ENCODE assay signal across 11 mouse cellular contexts in the genomic region with DNA sequence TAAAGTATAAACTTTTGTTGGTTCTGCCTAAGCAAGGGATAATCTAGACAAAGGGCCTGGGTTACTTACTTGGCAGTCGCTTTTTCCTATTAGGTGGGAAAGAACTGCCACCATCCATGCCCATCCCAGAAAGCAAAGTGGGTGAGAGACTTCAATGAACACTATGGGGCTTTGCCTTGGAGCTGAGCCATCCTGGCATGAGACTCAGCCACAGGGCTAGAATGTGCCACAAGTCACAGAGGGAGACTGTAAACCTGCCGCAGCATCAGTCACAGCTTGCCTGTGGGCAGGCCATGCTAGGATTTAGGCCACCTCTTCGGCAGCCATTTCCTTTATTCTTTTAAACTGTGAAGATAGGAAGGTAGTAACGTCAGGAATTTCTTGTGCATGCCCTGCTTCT.
DNase-seq lines count a peak whose midpoint lies in the region; ATAC-seq lines count a peak whose summit lies in the region.
"Had no signal": no experiment of that assay in that cellular context is flagged by ENCODE, and none has a peak within 500 bp of the region (broad histone marks: within the 10 kb centered on the region; RNA-seq: fewer than 3 reads in every experiment).

No protein-coding gene starts in this region.

- DNase-seq in forebrain, embryonic 11.5 days (ENCODE audit: low spot score), result no peak
- no peak for DNase-seq in lung, postnatal 14 days
- peak; percentile 37 for DNase-seq in midbrain, embryonic 14.5 days
- no peak for DNase-seq in ovary, postnatal 36 days (ENCODE audit: low spot score)
- DNase-seq: cerebellum, adult 9-10 months had no signal

- no peaks in the 10 kb centered on the region for H3K27me3 ChIP-seq in forebrain, embryonic 12.5 days
- no peaks in the 10 kb centered on the region for H3K27me3 ChIP-seq in forebrain, embryonic 11.5 days (ENCODE audit: control insufficient read depth, insufficient read depth, low read length)
- H3K27me3 ChIP-seq in lung, embryonic 15.5 days, result no peaks in the 10 kb centered on the region
- no peaks in the 10 kb centered on the region for H3K27me3 ChIP-seq in forebrain, embryonic 13.5 days
- H3K27me3 ChIP-seq in midbrain, embryonic 14.5 days (ENCODE audit: control insufficient read depth, insufficient read depth, low read length), result no peaks in the 10 kb centered on the region
- H3K27me3 ChIP-seq: limb, embryonic 15.5 days; neural tube, embryonic 15.5 days had no signal

- no peak overlapping the region for H3K4me3 ChIP-seq in forebrain, embryonic 12.5 days (replicated peaks)
- no peak overlapping the region for H3K4me3 ChIP-seq in forebrain, embryonic 11.5 days (ENCODE audit: low read depth, low read length)
- no peak overlapping the region for H3K4me3 ChIP-seq in lung, embryonic 15.5 days
- H3K4me3 ChIP-seq in forebrain, embryonic 13.5 days, result no peak overlapping the region
- H3K4me3 ChIP-seq in midbrain, embryonic 14.5 days (replicated peaks; ENCODE audit: low read depth, low read length), result no peak overlapping the region
- H3K4me3 ChIP-seq: limb, embryonic 15.5 days; neural tube, embryonic 15.5 days had no signal

- H3K27ac ChIP-seq in forebrain, embryonic 12.5 days, result peak overlapping the region; percentile 93; the same call in 1 of the 2 replicates
- no peak overlapping the region for H3K27ac ChIP-seq in forebrain, embryonic 11.5 days (ENCODE audit: low read depth, low read length)
- peak overlapping the region; percentile 80 for H3K27ac ChIP-seq in lung, embryonic 15.5 days
- peak overlapping the region; percentile 91 for H3K27ac ChIP-seq in forebrain, embryonic 13.5 days
- peak overlapping the region; percentile 75; the same call in 1 of the 2 replicates for H3K27ac ChIP-seq in midbrain, embryonic 14.5 days (replicated peaks; ENCODE audit: low read depth, low read length)
- H3K27ac ChIP-seq: limb, embryonic 15.5 days; neural tube, embryonic 15.5 days had no signal

- H3K9me3 ChIP-seq in forebrain, embryonic 12.5 days, result no peaks in the 10 kb centered on the region
- H3K9me3 ChIP-seq in forebrain, embryonic 11.5 days (ENCODE audit: control insufficient read depth, low read length), result no peaks in the 10 kb centered on the region
- H3K9me3 ChIP-seq in lung, embryonic 15.5 days, result no peaks in the 10 kb centered on the region
- no peaks in the 10 kb centered on the region for H3K9me3 ChIP-seq in forebrain, embryonic 13.5 days (replicated peaks)
- H3K9me3 ChIP-seq in midbrain, embryonic 14.5 days (ENCODE audit: control insufficient read depth, low read length), result no peaks in the 10 kb centered on the region
- H3K9me3 ChIP-seq: limb, embryonic 15.5 days; neural tube, embryonic 15.5 days had no signal

- WGBS in forebrain, embryonic 12.5 days, result 83% methylated on average over 4 of the region's 4 CpGs
- WGBS in forebrain, embryonic 11.5 days, result 88% methylated on average over 4 of the region's 4 CpGs
- WGBS in lung, embryonic 15.5 days, result 66% methylated on average over 4 of the region's 4 CpGs
- 70% methylated on average over 4 of the region's 4 CpGs for WGBS in forebrain, embryonic 13.5 days
- 69% methylated on average over 4 of the region's 4 CpGs for WGBS in midbrain, embryonic 14.5 days

- no peak overlapping the region for H3K4me2 ChIP-seq in forebrain, embryonic 12.5 days
- H3K4me2 ChIP-seq in forebrain, embryonic 11.5 days (ENCODE audit: low read depth, low read length, severe bottlenecking), result no peak overlapping the region
- H3K4me2 ChIP-seq in lung, embryonic 15.5 days, result no peak overlapping the region
- H3K4me2 ChIP-seq in forebrain, embryonic 13.5 days, result no peak overlapping the region
- H3K4me2 ChIP-seq in midbrain, embryonic 14.5 days (ENCODE audit: low read length), result no peak overlapping the region
- H3K4me2 ChIP-seq: limb, embryonic 15.5 days; neural tube, embryonic 15.5 days had no signal

- H3K36me3 ChIP-seq in forebrain, embryonic 12.5 days (replicated peaks), result no peaks in the 10 kb centered on the region
- H3K36me3 ChIP-seq in forebrain, embryonic 11.5 days (ENCODE audit: control insufficient read depth, insufficient read depth, low read length), result no peaks in the 10 kb centered on the region
- no peaks in the 10 kb centered on the region for H3K36me3 ChIP-seq in lung, embryonic 15.5 days
- H3K36me3 ChIP-seq in forebrain, embryonic 13.5 days (ENCODE audit: poor library complexity, severe bottlenecking), result no peaks in the 10 kb centered on the region
- H3K36me3 ChIP-seq in midbrain, embryonic 14.5 days (ENCODE audit: control insufficient read depth, insufficient read depth, low read length), result no peaks in the 10 kb centered on the region
- H3K36me3 ChIP-seq: limb, embryonic 15.5 days had no signal

- H3K4me1 ChIP-seq in forebrain, embryonic 12.5 days, result peaks cover 24% of the 10 kb centered on the region
- peaks cover 9% of the 10 kb centered on the region; the same call in 1 of the 2 replicates for H3K4me1 ChIP-seq in forebrain, embryonic 11.5 days (replicated peaks; ENCODE audit: control insufficient read depth, insufficient read depth, low read length)
- peaks cover 18% of the 10 kb centered on the region for H3K4me1 ChIP-seq in lung, embryonic 15.5 days
- H3K4me1 ChIP-seq in forebrain, embryonic 13.5 days, result peaks cover 19% of the 10 kb centered on the region
- peaks cover 9% of the 10 kb centered on the region for H3K4me1 ChIP-seq in midbrain, embryonic 14.5 days (ENCODE audit: control insufficient read depth, insufficient read depth, low read length)
- H3K4me1 ChIP-seq: limb, embryonic 15.5 days had no signal

- H3K9ac ChIP-seq in forebrain, embryonic 12.5 days, result no peak overlapping the region
- H3K9ac ChIP-seq in forebrain, embryonic 11.5 days (ENCODE audit: low read length), result no peak overlapping the region
- H3K9ac ChIP-seq in lung, embryonic 15.5 days, result no peak overlapping the region
- H3K9ac ChIP-seq in forebrain, embryonic 13.5 days, result no peak overlapping the region
- H3K9ac ChIP-seq in midbrain, embryonic 14.5 days (replicated peaks; ENCODE audit: low read length), result no peak overlapping the region
- H3K9ac ChIP-seq: limb, embryonic 15.5 days; neural tube, embryonic 15.5 days had no signal

- ATAC-seq in forebrain, embryonic 12.5 days (ENCODE audit: low FRiP score), result no peak
- ATAC-seq in forebrain, embryonic 11.5 days (replicated peaks; ENCODE audit: low FRiP score), result no peak
- no peak for ATAC-seq in lung, embryonic 15.5 days (ENCODE audit: borderline replicate concordance, extremely low read depth, low FRiP score, low TSS enrichment)
- no peak for ATAC-seq in forebrain, embryonic 13.5 days
- no peak for ATAC-seq in midbrain, embryonic 14.5 days (ENCODE audit: low FRiP score, low TSS enrichment)
- ATAC-seq in megakaryocyte progenitor cell, adult 5-6 weeks (replicated peaks; ENCODE audit: poor library complexity), result no peak
